Mouse (Mus musculus) olfactory bulb, adult 2 months (tissue): Measurements from ENCODE around the gene Slc22a15.

Experiments used
- CTCF ChIP-seq: fragments of 200-500 bp; IDR thresholded peaks from 2 replicates; pipeline ENCODE4 v1.5.1; 2012; ENCODE audit warnings: low read depth, mild to moderate bottlenecking, low read length, moderate library complexity; ENCODE audit not compliant: insufficient read depth
- POLR2A ChIP-seq: fragments of 200-500 bp; IDR thresholded peaks from 2 replicates; pipeline ENCODE4 v1.6.1; 2012; ENCODE audit warnings: mild to moderate bottlenecking, low read depth, low read length, moderate library complexity; ENCODE audit not compliant: insufficient read depth

DNA sequence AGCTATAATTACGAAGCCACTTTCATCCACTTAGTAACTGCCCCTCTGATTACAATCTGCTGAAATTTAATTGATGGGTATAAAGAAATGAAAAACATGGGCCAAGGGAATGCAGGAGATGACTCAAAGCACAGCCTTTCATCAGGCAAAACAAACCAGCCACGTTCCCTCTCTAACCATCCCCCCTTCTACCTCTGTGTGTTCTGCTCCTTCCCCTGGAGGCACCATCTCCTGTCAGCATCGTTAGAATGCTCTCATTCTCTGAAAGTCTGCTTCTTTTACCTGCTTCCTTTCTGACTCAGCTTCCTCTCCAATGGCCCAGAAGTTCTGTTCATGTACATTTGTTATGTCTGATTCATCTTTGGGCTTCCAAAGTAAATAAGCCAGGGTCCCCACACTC, 6.6 kb downstream of the Slc22a15 start:
- no peak for TF ChIP-seq CTCF
- TF ChIP-seq POLR2A = no peak
